9 mouse cellular contexts compared by ENCODE assay signal in genomic region chr19:5756991-5757636, GRCm38 (mm10). TPM values are rescaled to one million over a fixed set of nuclear protein-coding genes. Genes with fewer than 3 reads are reported as not detected.
DNase-seq lines count a peak whose midpoint lies in the region; ATAC-seq lines count a peak whose summit lies in the region.
"Had no signal": no experiment of that assay in that cellular context is flagged by ENCODE, and none has a peak within 500 bp of the region (broad histone marks: within the 10 kb centered on the region; RNA-seq: fewer than 3 reads in every experiment).

No protein-coding gene starts in this region.

- DNase-seq in kidney, postnatal 25 days, result no peak
- DNase-seq in embryonic facial prominence, embryonic 14.5 days (ENCODE audit: low spot score), result no peak
- DNase-seq in hindbrain, embryonic 14.5 days (ENCODE audit: low spot score), result no peak
- peak; percentile 44 for DNase-seq in midbrain, embryonic 14.5 days
- DNase-seq in urinary bladder, postnatal 25 days (ENCODE audit: low spot score), result no peak
- no peak for DNase-seq in adrenal gland, adult 18-20 months (ENCODE audit: low spot score in 2 of 2)
- DNase-seq in urinary bladder, postnatal 14 days (ENCODE audit: low spot score), result no peak

- H3K27me3 ChIP-seq in kidney, embryonic 14.5 days (ENCODE audit: control insufficient read depth, insufficient read depth, low read length), result peaks cover 13% of the 10 kb centered on the region; the same call in 1 of the 2 replicates
- peaks cover 25% of the 10 kb centered on the region for H3K27me3 ChIP-seq in embryonic facial prominence, embryonic 14.5 days (replicated peaks; ENCODE audit: control insufficient read depth, insufficient read depth, low read length)
- H3K27me3 ChIP-seq in hindbrain, embryonic 14.5 days (ENCODE audit: control insufficient read depth, insufficient read depth, low read length), result peaks cover 63% of the 10 kb centered on the region
- H3K27me3 ChIP-seq in midbrain, embryonic 14.5 days (ENCODE audit: control insufficient read depth, insufficient read depth, low read length), result peaks cover 31% of the 10 kb centered on the region

- peaks cover 13% of the 10 kb centered on the region for H3K4me1 ChIP-seq in kidney, embryonic 14.5 days (ENCODE audit: control insufficient read depth, insufficient read depth, low read length)
- H3K4me1 ChIP-seq in embryonic facial prominence, embryonic 14.5 days (ENCODE audit: control insufficient read depth, insufficient read depth, low read length), result no peaks in the 10 kb centered on the region
- peaks cover 10% of the 10 kb centered on the region; the same call in 1 of the 2 replicates for H3K4me1 ChIP-seq in hindbrain, embryonic 14.5 days (replicated peaks; ENCODE audit: control insufficient read depth, insufficient read depth, low read length)
- peaks cover 7% of the 10 kb centered on the region; the same call in 1 of the 2 replicates for H3K4me1 ChIP-seq in midbrain, embryonic 14.5 days (ENCODE audit: control insufficient read depth, insufficient read depth, low read length)

- peak; percentile 47 for ATAC-seq in kidney, embryonic 14.5 days (ENCODE audit: low FRiP score, low TSS enrichment)
- ATAC-seq in embryonic facial prominence, embryonic 14.5 days (ENCODE audit: low read depth), result 0 out of 2 replicates have a peak, but pooled peaks have one; percentile 20
- ATAC-seq in hindbrain, embryonic 14.5 days (ENCODE audit: low FRiP score), result peak; percentile 44; the same call in 1 of the 2 replicates
- no peak; the same call in 1 of the 2 replicates for ATAC-seq in midbrain, embryonic 14.5 days (ENCODE audit: low FRiP score, low TSS enrichment)

- H3K4me2 ChIP-seq in kidney, embryonic 14.5 days (replicated peaks; ENCODE audit: low read depth, low read length), result peak overlapping the region; percentile 45
- H3K4me2 ChIP-seq in embryonic facial prominence, embryonic 14.5 days (ENCODE audit: low read depth, low read length), result peak overlapping the region; percentile 33
- peak overlapping the region; percentile 30 for H3K4me2 ChIP-seq in hindbrain, embryonic 14.5 days (replicated peaks)
- H3K4me2 ChIP-seq in midbrain, embryonic 14.5 days (ENCODE audit: low read length), result peak overlapping the region; percentile 33

- H3K4me3 ChIP-seq in kidney, embryonic 14.5 days (ENCODE audit: low read length), result peak overlapping the region; percentile 27
- H3K4me3 ChIP-seq in embryonic facial prominence, embryonic 14.5 days (ENCODE audit: low read depth, low read length), result no peak overlapping the region
- no peak overlapping the region; the same call in 1 of the 2 replicates for H3K4me3 ChIP-seq in hindbrain, embryonic 14.5 days (replicated peaks; ENCODE audit: low read length)
- H3K4me3 ChIP-seq in midbrain, embryonic 14.5 days (replicated peaks; ENCODE audit: low read depth, low read length), result 0 out of 2 replicates have a peak overlapping the region, but pooled peaks have one; percentile 12

- 13% methylated on average over 34 of the region's 36 CpGs for WGBS in kidney, embryonic 14.5 days
- WGBS in embryonic facial prominence, embryonic 14.5 days, result 29% methylated on average over 25 of the region's 36 CpGs
- WGBS in hindbrain, embryonic 14.5 days, result 15% methylated on average over 36 of the region's 36 CpGs
- WGBS in midbrain, embryonic 14.5 days, result 13% methylated on average over 36 of the region's 36 CpGs

- H3K9me3 ChIP-seq in kidney, embryonic 14.5 days (ENCODE audit: control insufficient read depth, low read length), result no peaks in the 10 kb centered on the region
- no peaks in the 10 kb centered on the region for H3K9me3 ChIP-seq in embryonic facial prominence, embryonic 14.5 days (ENCODE audit: control insufficient read depth, low read length)
- no peaks in the 10 kb centered on the region for H3K9me3 ChIP-seq in hindbrain, embryonic 14.5 days (ENCODE audit: control insufficient read depth, low read length)
- H3K9me3 ChIP-seq in midbrain, embryonic 14.5 days (ENCODE audit: control insufficient read depth, low read length), result no peaks in the 10 kb centered on the region

- H3K9ac ChIP-seq in kidney, embryonic 14.5 days (ENCODE audit: low read depth, low read length), result peak overlapping the region; percentile 40
- H3K9ac ChIP-seq in embryonic facial prominence, embryonic 14.5 days (ENCODE audit: low read depth, low read length), result peak overlapping the region; percentile 46
- 0 out of 2 replicates have a peak overlapping the region, but pooled peaks have one; percentile 0 for H3K9ac ChIP-seq in hindbrain, embryonic 14.5 days
- H3K9ac ChIP-seq in midbrain, embryonic 14.5 days (replicated peaks; ENCODE audit: low read length), result no peak overlapping the region

- peaks cover 49% of the 10 kb centered on the region for H3K36me3 ChIP-seq in kidney, embryonic 14.5 days (ENCODE audit: control insufficient read depth, insufficient read depth, low read length)
- peaks cover 80% of the 10 kb centered on the region for H3K36me3 ChIP-seq in embryonic facial prominence, embryonic 14.5 days (ENCODE audit: control insufficient read depth, insufficient read depth, low read length)
- H3K36me3 ChIP-seq in hindbrain, embryonic 14.5 days (replicated peaks; ENCODE audit: control insufficient read depth, insufficient read depth), result peaks cover 51% of the 10 kb centered on the region
- H3K36me3 ChIP-seq in midbrain, embryonic 14.5 days (ENCODE audit: control insufficient read depth, insufficient read depth, low read length), result peaks cover 51% of the 10 kb centered on the region

- no peak overlapping the region for H3K27ac ChIP-seq in kidney, embryonic 14.5 days (ENCODE audit: low read depth, low read length)
- H3K27ac ChIP-seq in embryonic facial prominence, embryonic 14.5 days (replicated peaks; ENCODE audit: low read depth, low read length), result no peak overlapping the region
- H3K27ac ChIP-seq in hindbrain, embryonic 14.5 days, result no peak overlapping the region
- no peak overlapping the region for H3K27ac ChIP-seq in midbrain, embryonic 14.5 days (replicated peaks; ENCODE audit: low read depth, low read length)

RNA-seq across cellular contexts. Expression of gene Scyl1, which starts 14.1 kb away (rescaled TPM):
- 54.7 and 73.5 TPM in 2 replicates for polyA plus RNA-seq in kidney, embryonic 14.5 days (2014; fragmentation: Nextera tagmentation; extraction: Ambion mirVana)
- 78.3 and 79.8 TPM in 2 replicates for polyA plus RNA-seq in embryonic facial prominence, embryonic 14.5 days (2014; fragmentation: Nextera tagmentation; extraction: Ambion mirVana)
- polyA plus RNA-seq in hindbrain, embryonic 14.5 days (2014; fragmentation: Nextera tagmentation; extraction: Ambion mirVana), result 73.5 and 76.7 TPM in 2 replicates
- polyA plus RNA-seq in midbrain, embryonic 14.5 days (2014; fragmentation: Nextera tagmentation; extraction: Ambion mirVana), result 73.5 and 78.2 TPM in 2 replicates
- total RNA-seq in adrenal gland, adult 18-20 months (2021), result 100 to 1,000 TPM in 1 of 2 experiments, 10 to 100 TPM in 1; 92.3 to 105 TPM

RNA-seq across cellular contexts. Expression of gene Ltbp3, which starts 16.4 kb away (rescaled TPM):
- polyA plus RNA-seq in kidney, embryonic 14.5 days (2014; fragmentation: Nextera tagmentation; extraction: Ambion mirVana), result 14.9 and 27.1 TPM in 2 replicates
- 59.2 and 68.0 TPM in 2 replicates for polyA plus RNA-seq in embryonic facial prominence, embryonic 14.5 days (2014; fragmentation: Nextera tagmentation; extraction: Ambion mirVana)
- 13.8 and 15.8 TPM in 2 replicates for polyA plus RNA-seq in hindbrain, embryonic 14.5 days (2014; fragmentation: Nextera tagmentation; extraction: Ambion mirVana)
- 10.1 and 10.5 TPM in 2 replicates for polyA plus RNA-seq in midbrain, embryonic 14.5 days (2014; fragmentation: Nextera tagmentation; extraction: Ambion mirVana)
- 100 to 1,000 TPM; 241 to 252 TPM for total RNA-seq in adrenal gland, adult 18-20 months (2021)

RNA-seq across cellular contexts. Expression of gene Fam89b, which starts 27.7 kb away (rescaled TPM):
- polyA plus RNA-seq in kidney, embryonic 14.5 days (2014; fragmentation: Nextera tagmentation; extraction: Ambion mirVana), result 92.8 and 114 TPM in 2 replicates
- polyA plus RNA-seq in embryonic facial prominence, embryonic 14.5 days (2014; fragmentation: Nextera tagmentation; extraction: Ambion mirVana), result 101 and 111 TPM in 2 replicates
- 140 and 144 TPM in 2 replicates for polyA plus RNA-seq in hindbrain, embryonic 14.5 days (2014; fragmentation: Nextera tagmentation; extraction: Ambion mirVana)
- 154 and 169 TPM in 2 replicates for polyA plus RNA-seq in midbrain, embryonic 14.5 days (2014; fragmentation: Nextera tagmentation; extraction: Ambion mirVana)
- total RNA-seq in adrenal gland, adult 18-20 months (2021), result 10 to 100 TPM; 42.9 to 61.5 TPM

RNA-seq across cellular contexts. Expression of gene Ehbp1l1, which starts 31.0 kb away (rescaled TPM):
- polyA plus RNA-seq in kidney, embryonic 14.5 days (2014; fragmentation: Nextera tagmentation; extraction: Ambion mirVana), result 8.8 and 11.5 TPM in 2 replicates
- 34.2 and 43.4 TPM in 2 replicates for polyA plus RNA-seq in embryonic facial prominence, embryonic 14.5 days (2014; fragmentation: Nextera tagmentation; extraction: Ambion mirVana)
- 9.2 and 12.5 TPM in 2 replicates for polyA plus RNA-seq in hindbrain, embryonic 14.5 days (2014; fragmentation: Nextera tagmentation; extraction: Ambion mirVana)
- polyA plus RNA-seq in midbrain, embryonic 14.5 days (2014; fragmentation: Nextera tagmentation; extraction: Ambion mirVana), result 12.4 and 14.3 TPM in 2 replicates
- total RNA-seq in adrenal gland, adult 18-20 months (2021), result 10 to 100 TPM; 33.5 to 45.6 TPM

RNA-seq across cellular contexts. Expression of gene Kcnk7, which starts 52.9 kb away (rescaled TPM):
- 0.39 and 0.42 TPM in 2 replicates for polyA plus RNA-seq in kidney, embryonic 14.5 days (2014; fragmentation: Nextera tagmentation; extraction: Ambion mirVana)
- 0.34 and 1.7 TPM in 2 replicates for polyA plus RNA-seq in embryonic facial prominence, embryonic 14.5 days (2014; fragmentation: Nextera tagmentation; extraction: Ambion mirVana)
- polyA plus RNA-seq in hindbrain, embryonic 14.5 days (2014; fragmentation: Nextera tagmentation; extraction: Ambion mirVana), result 0.36 TPM in 1 of 2 replicates, not detected in the other
- polyA plus RNA-seq in midbrain, embryonic 14.5 days (2014; fragmentation: Nextera tagmentation; extraction: Ambion mirVana), result 0.21 and 0.28 TPM in 2 replicates
- not detected for total RNA-seq in adrenal gland, adult 18-20 months (2021)
- total RNA-seq: left cerebral cortex, postnatal 10 days had no signal

Comparison
In these comparisons a context has a peak if more than half of its experiments do, and no peak if none do; other contexts are left out.
1. H3K4me3 ChIP-seq: peak in kidney, embryonic 14.5 days (single experiment) and midbrain, embryonic 14.5 days (single experiment); none in embryonic facial prominence, embryonic 14.5 days (single experiment) and hindbrain, embryonic 14.5 days (single experiment).
2. Peak in every context shown above with its lines, with median percentiles within 50 percentile points of each other: H3K4me2 ChIP-seq.